Mouse (Mus musculus): Measurements from ENCODE around the gene Cldn6. TPM values are rescaled to one million over a fixed set of nuclear protein-coding genes. Genes with fewer than 3 reads are reported as not detected.

The Cldn6 gene
- polyA plus RNA-seq, 1 experiment from 2014 or later: 92.7 TPM

- ATAC-seq (ENCODE audit: insufficient read depth, low FRiP score, low read depth): peak; percentile 63; the same call in 1 of the 2 replicates
- Histone ChIP-seq H3K27me3 (replicated peaks) (peaks cover 26% of the 10 kb centered on the region), H3K4me1 (0 out of 2 replicates have a peak, but pooled peaks cover 5% of the 10 kb centered on the region), H3K4me3 (replicated peaks) (peak overlapping the region; percentile 37), H3K9ac (no peak overlapping the region), H3K36me3 (no peaks in the 10 kb centered on the region), H3K27ac (peak overlapping the region; percentile 60; the same call in 1 of the 2 replicates), H3K4me2 (peak overlapping the region; percentile 55), H3K9me3 (no peaks in the 10 kb centered on the region)
- WGBS: 4% methylated on average over 14 of the region's 14 CpGs
Measured at GRCm38 (mm10) chr17:23660876-23661200, 18.2 kb upstream of the Cldn6 start.

- H3K9me3 ChIP-seq: no peaks in the 10 kb centered on the region
- no peaks in the 10 kb centered on the region for H3K36me3 ChIP-seq
- H3K9ac ChIP-seq: no peak overlapping the region
- peak overlapping the region; percentile 55 for H3K4me2 ChIP-seq
- WGBS: 2% methylated on average over 9 of the region's 9 CpGs
- no peak for ATAC-seq (ENCODE audit: insufficient read depth, low FRiP score, low read depth)
- H3K27me3 ChIP-seq (replicated peaks): peaks cover 26% of the 10 kb centered on the region
- H3K4me1 ChIP-seq: 0 out of 2 replicates have a peak, but pooled peaks cover 5% of the 10 kb centered on the region
- H3K27ac ChIP-seq: no peak overlapping the region
- no peak overlapping the region for H3K4me3 ChIP-seq (replicated peaks)
Measured at GRCm38 (mm10) chr17:23661526-23661925, 17.5 kb upstream of the Cldn6 start.

GRCm38 (mm10) chr17:23664556-23665021 is 14.5 kb upstream of the Cldn6 start:
- WGBS: 12% methylated on average over 5 of the region's 5 CpGs
- Histone ChIP-seq H3K9me3 (no peaks in the 10 kb centered on the region), H3K9ac (no peak overlapping the region), H3K4me3 (replicated peaks) (no peak overlapping the region), H3K36me3 (peaks cover 13% of the 10 kb centered on the region), H3K27ac (no peak overlapping the region), H3K4me1 (0 out of 2 replicates have a peak, but pooled peaks cover 5% of the 10 kb centered on the region), H3K4me2 (no peak overlapping the region), H3K27me3 (replicated peaks) (peaks cover 25% of the 10 kb centered on the region)
- peak; percentile 14; the same call in 1 of the 2 replicates for ATAC-seq (ENCODE audit: insufficient read depth, low FRiP score, low read depth)

- 0 out of 2 replicates have a peak, but pooled peaks cover 5% of the 10 kb centered on the region for H3K4me1 ChIP-seq
- H3K27ac ChIP-seq: no peak overlapping the region
- no peak overlapping the region for H3K9ac ChIP-seq
- WGBS: 80% methylated on average over 14 of the region's 14 CpGs
- no peak for ATAC-seq (ENCODE audit: insufficient read depth, low FRiP score, low read depth)
- H3K4me3 ChIP-seq (replicated peaks): no peak overlapping the region
- peaks cover 16% of the 10 kb centered on the region for H3K27me3 ChIP-seq (replicated peaks)
- no peak overlapping the region for H3K4me2 ChIP-seq
- no peaks in the 10 kb centered on the region for H3K9me3 ChIP-seq
- peaks cover 20% of the 10 kb centered on the region for H3K36me3 ChIP-seq
Measured at GRCm38 (mm10) chr17:23665511-23665910, 13.5 kb upstream of the Cldn6 start.

GRCm38 (mm10) chr17:23670516-23671074 is 8.5 kb upstream of the Cldn6 start:
- Histone ChIP-seq H3K36me3 (peaks cover 20% of the 10 kb centered on the region), H3K27me3 (replicated peaks) (no peaks in the 10 kb centered on the region), H3K27ac (no peak overlapping the region), H3K4me3 (replicated peaks) (no peak overlapping the region), H3K4me2 (no peak overlapping the region), H3K4me1 (peaks cover 23% of the 10 kb centered on the region), H3K9me3 (no peaks in the 10 kb centered on the region), H3K9ac (no peak overlapping the region)
- no peak for ATAC-seq (ENCODE audit: insufficient read depth, low FRiP score, low read depth)
- WGBS: 90% methylated on average over 7 of the region's 7 CpGs

- no peaks in the 10 kb centered on the region for H3K9me3 ChIP-seq
- no peak overlapping the region for H3K4me3 ChIP-seq (replicated peaks)
- no peak overlapping the region for H3K4me2 ChIP-seq
- ATAC-seq (ENCODE audit: insufficient read depth, low FRiP score, low read depth): no peak
- H3K27ac ChIP-seq: no peak overlapping the region
- 85% methylated on average over 3 of the region's 3 CpGs for WGBS
- peaks cover 32% of the 10 kb centered on the region for H3K4me1 ChIP-seq
- H3K27me3 ChIP-seq (replicated peaks): no peaks in the 10 kb centered on the region
- no peak overlapping the region for H3K9ac ChIP-seq
- peaks cover 20% of the 10 kb centered on the region for H3K36me3 ChIP-seq
Measured at GRCm38 (mm10) chr17:23671519-23671918, 7.5 kb upstream of the Cldn6 start.

- H3K4me1 ChIP-seq: peaks cover 40% of the 10 kb centered on the region
- peaks cover 13% of the 10 kb centered on the region for H3K36me3 ChIP-seq
- peak overlapping the region; percentile 72 for H3K4me3 ChIP-seq (replicated peaks)
- no peaks in the 10 kb centered on the region for H3K9me3 ChIP-seq
- WGBS: 62% methylated on average over 3 of the region's 3 CpGs
- H3K9ac ChIP-seq: no peak overlapping the region
- no peak for ATAC-seq (ENCODE audit: insufficient read depth, low FRiP score, low read depth)
- H3K27me3 ChIP-seq (replicated peaks): no peaks in the 10 kb centered on the region
- H3K4me2 ChIP-seq: peak overlapping the region; percentile 96
- H3K27ac ChIP-seq: no peak overlapping the region
Measured at GRCm38 (mm10) chr17:23672761-23673160, 6.3 kb upstream of the Cldn6 start.

GRCm38 (mm10) chr17:23673424-23674073 is 5.5 kb upstream of the Cldn6 start, which contains the start of the genes Hcfc1r1 and Thoc6:
Gene Hcfc1r1 (plus strand): TSS chr17:23673596.
Gene Thoc6 (minus strand): TSS chr17:23673882.
- Histone ChIP-seq H3K36me3 (peaks cover 13% of the 10 kb centered on the region), H3K27me3 (replicated peaks) (peaks cover 3% of the 10 kb centered on the region; the same call in 1 of the 2 replicates), H3K4me1 (peaks cover 40% of the 10 kb centered on the region), H3K4me3 (replicated peaks) (peak within 1 kb of the TSS; percentile 72), H3K4me2 (peak within 1 kb of the TSS; percentile 96), H3K9ac (peak within 1 kb of the TSS; percentile 52), H3K9me3 (no peaks in the 10 kb centered on the region), H3K27ac (peak within 1 kb of the TSS; percentile 83)
- WGBS: under 1% methylated on average over 45 of the region's 45 CpGs
- peak; percentile 93 for ATAC-seq (ENCODE audit: insufficient read depth, low FRiP score, low read depth)

GRCm38 (mm10) chr17:23674271-23674952 is 4.6 kb upstream of the Cldn6 start:
- Histone ChIP-seq H3K9me3 (no peaks in the 10 kb centered on the region), H3K27ac (peak overlapping the region; percentile 83), H3K27me3 (replicated peaks) (peaks cover 7% of the 10 kb centered on the region), H3K36me3 (peaks cover 7% of the 10 kb centered on the region; the same call in 1 of the 2 replicates), H3K4me2 (peak overlapping the region; percentile 96), H3K4me1 (peaks cover 45% of the 10 kb centered on the region), H3K4me3 (replicated peaks) (peak overlapping the region; percentile 72), H3K9ac (peak overlapping the region; percentile 52)
- ATAC-seq (ENCODE audit: insufficient read depth, low FRiP score, low read depth): no peak
- 37% methylated on average over 9 of the region's 9 CpGs for WGBS

GRCm38 (mm10) chr17:23675127-23675526 is 3.9 kb upstream of the Cldn6 start:
- H3K4me3 ChIP-seq (replicated peaks): peak overlapping the region; percentile 72
- H3K9ac ChIP-seq: peak overlapping the region; percentile 9; the same call in 1 of the 2 replicates
- peak overlapping the region; percentile 96 for H3K4me2 ChIP-seq
- peaks cover 10% of the 10 kb centered on the region for H3K27me3 ChIP-seq (replicated peaks)
- H3K4me1 ChIP-seq: peaks cover 47% of the 10 kb centered on the region
- no peaks in the 10 kb centered on the region for H3K9me3 ChIP-seq
- peak overlapping the region; percentile 83 for H3K27ac ChIP-seq
- H3K36me3 ChIP-seq: peaks cover 2% of the 10 kb centered on the region; the same call in 1 of the 2 replicates
- no peak for ATAC-seq (ENCODE audit: insufficient read depth, low FRiP score, low read depth)
- WGBS: 30% methylated on average over 5 of the region's 5 CpGs

GRCm38 (mm10) chr17:23675564-23676281 is 3.3 kb upstream of the Cldn6 start:
- Histone ChIP-seq H3K4me2 (peak overlapping the region; percentile 96), H3K27ac (peak overlapping the region; percentile 83), H3K36me3 (no peaks in the 10 kb centered on the region), H3K4me1 (peaks cover 47% of the 10 kb centered on the region), H3K9ac (no peak overlapping the region), H3K27me3 (replicated peaks) (peaks cover 16% of the 10 kb centered on the region), H3K9me3 (no peaks in the 10 kb centered on the region), H3K4me3 (replicated peaks) (peak overlapping the region; percentile 69)
- no peak for ATAC-seq (ENCODE audit: insufficient read depth, low FRiP score, low read depth)
- WGBS: 15% methylated on average over 15 of the region's 15 CpGs

All from stomach, embryonic 15.5 days (tissue).